Mouse (Mus musculus) forebrain, embryonic 16.5 days (tissue): ENCODE measurements at regions not wholly inside any gene's neighbourhood (a gene's known extent, or its start where the extent isn't known, plus 50 kb on each side); places are given as distances from the start of the nearest gene placed in this dataset.
A peak's percentile ranks its signal among the peaks of the same experiment; 100 is the strongest.

Experiments
- ATAC-seq: fragments of 200-750 bp; cut with Nextera tagmentation; 2 replicates; pipeline ENCODE4 v1.8.0; 2017; ENCODE audit warnings: mild to moderate bottlenecking, moderate library complexity
- H3K27ac ChIP-seq: fragments of 300-500 bp; sonication (generic); 2 replicates; pipeline ENCODE4 v1.5.1; 2014; ENCODE audit warnings: low read length, control low read depth
- H3K27me3 ChIP-seq: fragments of 300-500 bp; sonication (generic); replicated peaks from 2 replicates; pipeline ENCODE4 v1.6.1; 2014; ENCODE audit warnings: low read length; ENCODE audit not compliant: control insufficient read depth, insufficient read depth
- H3K36me3 ChIP-seq: fragments of 300-500 bp; sonication (generic); 2 replicates; pipeline ENCODE4 v1.6.1; 2014; ENCODE audit not compliant: control insufficient read depth, insufficient read depth
- H3K4me1 ChIP-seq: fragments of 300-500 bp; sonication (generic); replicated peaks from 2 replicates; pipeline ENCODE4 v1.6.1; 2014; ENCODE audit warnings: low read length; ENCODE audit not compliant: control insufficient read depth, insufficient read depth
- H3K4me2 ChIP-seq: fragments of 300-500 bp; sonication (generic); 2 replicates; pipeline ENCODE4 v1.6.1; 2014; ENCODE audit warnings: mild to moderate bottlenecking, low read length, control low read depth
- H3K4me3 ChIP-seq: fragments of 300-500 bp; sonication (generic); replicated peaks from 2 replicates; pipeline ENCODE4 v1.5.1; 2014; ENCODE audit warnings: mild to moderate bottlenecking, low read length, control low read depth
- H3K9ac ChIP-seq: fragments of 300-500 bp; sonication (generic); replicated peaks from 2 replicates; pipeline ENCODE4 v1.6.1; 2014; ENCODE audit warnings: low read depth, low read length, control low read depth
- H3K9me3 ChIP-seq: fragments of 300-500 bp; sonication (generic); 2 replicates; pipeline ENCODE4 v1.6.1; 2016; ENCODE audit warnings: low read length; ENCODE audit not compliant: control insufficient read depth
- WGBS: fragments of 180-500 bp; shearing (Covaris S2); extraction: QIAGEN DNeasy Blood & Tissue Kit; methylation state at CpG from one replicate; pipeline ENCODE4 v1.1.7; 2014; 5-methylcytosine and 5-hydroxymethylcytosine counted together

DNA sequence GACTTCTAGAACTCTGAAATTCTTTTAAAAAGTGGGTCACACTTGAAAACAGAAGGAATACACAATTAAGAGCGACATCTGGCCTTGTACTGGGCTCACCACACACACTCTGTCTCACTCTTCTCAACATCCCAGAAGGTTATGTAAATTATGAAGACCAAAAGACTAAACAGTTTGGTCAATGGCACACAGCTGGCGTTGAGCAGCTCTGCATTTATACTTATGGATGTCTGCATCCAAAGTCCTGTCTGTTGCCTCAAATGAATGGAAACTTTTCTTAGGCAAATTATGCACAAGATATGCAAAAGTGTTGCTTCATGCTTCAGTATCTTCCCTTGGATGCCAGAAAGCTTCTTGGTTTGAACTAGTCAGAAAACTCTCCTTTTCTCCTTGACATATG lies 323.5 kb downstream of the Ppp3ca start:
- Histone ChIP-seq H3K4me3 (no peak overlapping the region), H3K9me3 (no peaks in the 10 kb centered on the region), H3K27ac (no peak overlapping the region), H3K9ac (no peak overlapping the region), H3K27me3 (no peaks in the 10 kb centered on the region), H3K4me2 (no peak overlapping the region), H3K4me1 (no peaks in the 10 kb centered on the region), H3K36me3 (no peaks in the 10 kb centered on the region)
- no peak for ATAC-seq
- WGBS, result 91% methylated on average over 2 of the region's 2 CpGs

DNA sequence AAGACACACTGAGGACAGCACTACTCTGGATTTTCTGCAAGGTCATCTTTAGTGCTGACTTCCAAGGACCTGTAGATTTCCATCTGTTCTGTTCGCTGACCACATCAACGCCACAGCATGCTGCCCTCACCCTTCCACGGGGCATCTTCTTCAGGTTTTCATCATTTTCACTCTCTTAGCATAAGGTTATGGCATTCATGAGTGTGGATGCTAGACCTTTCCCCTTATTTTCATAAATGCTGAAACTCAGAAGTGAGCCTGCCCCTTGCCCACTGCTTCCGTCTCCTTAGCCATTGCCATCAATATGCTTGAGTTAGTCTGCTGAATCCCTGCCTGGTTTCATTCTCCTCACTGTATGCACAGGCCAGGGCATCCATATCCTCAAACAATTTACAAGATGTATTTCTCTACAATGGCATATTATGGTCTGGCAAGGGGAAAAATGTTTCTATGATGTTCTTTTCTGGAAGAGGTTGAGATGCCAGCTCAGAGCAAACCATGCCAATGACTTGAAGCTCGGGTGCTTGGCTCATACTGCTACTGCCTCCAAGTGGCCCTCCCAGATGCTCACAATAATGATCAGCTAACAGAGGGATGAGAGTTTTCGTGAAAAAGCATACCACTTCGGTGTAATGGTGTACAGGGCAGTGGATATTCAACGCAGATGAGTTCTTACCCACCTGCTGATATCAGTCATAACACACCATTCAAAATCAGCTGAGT lies 324.6 kb downstream of the Ppp3ca start:
- no peaks in the 10 kb centered on the region for H3K36me3 ChIP-seq
- H3K27me3 ChIP-seq, result no peaks in the 10 kb centered on the region
- H3K27ac ChIP-seq, result no peak overlapping the region
- H3K9ac ChIP-seq, result no peak overlapping the region
- no peak overlapping the region for H3K4me2 ChIP-seq
- WGBS, result 86% methylated on average over 8 of the region's 8 CpGs
- no peak overlapping the region for H3K4me3 ChIP-seq
- H3K9me3 ChIP-seq, result no peaks in the 10 kb centered on the region
- 0 out of 2 replicates have a peak, but pooled peaks cover 2% of the 10 kb centered on the region for H3K4me1 ChIP-seq
- no peak for ATAC-seq

DNA sequence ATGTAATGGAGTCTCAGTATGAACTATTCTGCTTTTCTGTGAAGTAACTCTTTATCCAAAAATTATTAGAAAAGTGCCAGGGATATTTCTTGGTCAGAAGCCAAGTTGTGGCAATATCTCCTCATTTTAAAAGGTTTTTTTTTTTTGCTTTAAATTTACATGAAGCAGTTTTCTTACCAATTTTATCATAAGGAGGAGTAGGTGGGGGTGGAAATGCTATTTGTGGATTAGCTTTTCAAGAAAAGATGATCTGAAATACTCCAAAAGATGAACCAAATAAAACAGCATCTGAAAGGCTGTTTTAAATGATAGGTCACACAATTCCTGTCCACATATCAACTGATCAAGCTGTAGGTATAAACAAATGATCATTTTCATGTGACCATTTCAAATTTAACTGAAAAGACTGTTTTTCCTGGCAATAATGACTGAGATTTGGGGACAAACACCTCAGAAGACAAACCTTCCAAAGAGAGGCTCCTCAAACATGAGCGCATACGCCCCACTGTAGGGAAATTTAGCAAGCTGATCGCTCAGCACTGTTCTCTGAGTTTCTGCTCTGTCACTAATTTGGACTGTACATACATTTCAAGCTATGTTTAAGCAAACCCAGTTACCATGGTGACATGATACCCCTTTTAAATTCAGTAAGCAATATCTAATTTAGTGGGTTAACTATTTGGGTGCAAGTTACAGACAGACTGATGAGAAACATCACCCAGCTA lies 325.8 kb downstream of the Ppp3ca start:
- H3K27me3 ChIP-seq, result no peaks in the 10 kb centered on the region
- no peak overlapping the region for H3K27ac ChIP-seq
- no peak overlapping the region for H3K9ac ChIP-seq
- no peak overlapping the region for H3K4me2 ChIP-seq
- no peaks in the 10 kb centered on the region for H3K9me3 ChIP-seq
- H3K36me3 ChIP-seq, result no peaks in the 10 kb centered on the region
- H3K4me3 ChIP-seq, result no peak overlapping the region
- ATAC-seq, result no peak
- WGBS, result 75% methylated on average over 3 of the region's 3 CpGs
- 0 out of 2 replicates have a peak, but pooled peaks cover 2% of the 10 kb centered on the region for H3K4me1 ChIP-seq

DNA sequence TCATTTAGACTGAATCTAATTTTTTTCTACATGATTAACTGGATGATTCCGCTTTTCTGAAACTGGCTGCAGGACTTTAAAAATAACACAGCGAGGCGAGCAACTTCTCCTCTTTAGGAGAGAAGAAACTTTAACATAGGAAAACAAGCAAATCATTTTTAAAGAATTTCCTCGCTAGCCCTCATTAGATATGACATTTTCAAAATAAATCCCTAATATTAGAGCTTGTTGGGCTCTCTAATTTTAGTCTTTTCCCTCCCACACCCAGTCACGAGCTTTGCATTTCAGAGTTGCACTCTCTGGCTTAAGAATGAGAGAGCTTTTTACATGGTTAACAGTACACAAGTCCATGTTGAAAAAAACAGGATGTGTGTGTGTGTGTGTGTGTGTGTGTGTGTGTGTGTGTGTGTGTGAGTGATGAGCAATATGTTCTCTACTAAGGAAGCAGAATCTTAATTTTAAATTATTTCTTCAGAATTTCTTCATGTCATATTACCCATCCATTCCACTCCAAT lies 326.5 kb downstream of the Ppp3ca start:
- Histone ChIP-seq H3K4me2 (no peak overlapping the region), H3K4me1 (0 out of 2 replicates have a peak, but pooled peaks cover 2% of the 10 kb centered on the region), H3K4me3 (no peak overlapping the region), H3K9ac (no peak overlapping the region), H3K27ac (no peak overlapping the region), H3K27me3 (no peaks in the 10 kb centered on the region), H3K9me3 (no peaks in the 10 kb centered on the region), H3K36me3 (no peaks in the 10 kb centered on the region)
- 79% methylated on average over 5 of the region's 5 CpGs for WGBS
- ATAC-seq, result no peak

DNA sequence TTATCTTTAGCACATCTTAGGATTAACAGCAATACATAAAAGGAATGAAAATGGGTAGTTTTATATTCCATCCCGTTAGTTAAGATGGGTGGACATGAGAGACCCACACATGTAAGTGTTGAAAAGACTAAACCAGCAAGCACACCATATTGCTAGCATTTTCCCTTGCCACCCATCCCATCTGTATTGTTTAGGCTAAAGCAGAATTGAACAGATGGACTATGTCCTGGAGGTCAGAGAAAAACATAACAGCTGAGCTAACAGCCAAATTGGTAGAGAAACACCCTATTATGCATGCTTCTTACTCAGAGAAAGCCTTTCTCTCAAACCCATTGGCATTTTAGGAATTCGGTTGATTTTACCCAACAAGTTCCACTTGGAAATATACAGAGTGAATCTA lies 329.3 kb upstream of the Emcn start:
- Histone ChIP-seq H3K4me1 (no peaks in the 10 kb centered on the region), H3K36me3 (no peaks in the 10 kb centered on the region), H3K4me3 (no peak overlapping the region), H3K27me3 (no peaks in the 10 kb centered on the region), H3K4me2 (no peak overlapping the region), H3K9me3 (no peaks in the 10 kb centered on the region), H3K27ac (no peak overlapping the region), H3K9ac (no peak overlapping the region)
- peak; percentile 80 for ATAC-seq
- WGBS, result 51% methylated on average over 2 of the region's 2 CpGs

DNA sequence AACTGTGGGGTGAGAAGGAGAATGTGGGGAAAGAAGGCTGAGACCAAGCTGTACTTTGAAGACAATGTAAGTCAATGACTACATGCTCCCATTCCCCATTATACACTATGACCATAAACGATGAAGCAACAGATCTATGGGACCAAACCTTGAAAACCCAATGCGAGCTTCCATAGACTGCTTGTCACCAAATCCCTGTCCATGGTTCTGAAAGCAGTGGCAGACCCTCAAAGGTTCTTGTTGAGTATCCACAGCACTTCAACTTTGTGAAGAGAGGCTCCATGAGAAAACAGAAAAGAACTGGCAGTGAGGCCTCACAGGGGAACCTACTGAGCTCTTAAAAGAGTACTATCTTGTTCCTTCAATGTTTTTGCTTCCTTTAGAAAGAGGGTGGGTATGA lies 326.2 kb upstream of the Emcn start:
- Histone ChIP-seq H3K27ac (no peak overlapping the region), H3K4me2 (no peak overlapping the region), H3K4me3 (no peak overlapping the region), H3K9me3 (no peaks in the 10 kb centered on the region), H3K9ac (no peak overlapping the region), H3K27me3 (no peaks in the 10 kb centered on the region), H3K36me3 (no peaks in the 10 kb centered on the region), H3K4me1 (no peaks in the 10 kb centered on the region)
- WGBS, result 80% methylated on average over 2 of the region's 2 CpGs
- no peak for ATAC-seq

DNA sequence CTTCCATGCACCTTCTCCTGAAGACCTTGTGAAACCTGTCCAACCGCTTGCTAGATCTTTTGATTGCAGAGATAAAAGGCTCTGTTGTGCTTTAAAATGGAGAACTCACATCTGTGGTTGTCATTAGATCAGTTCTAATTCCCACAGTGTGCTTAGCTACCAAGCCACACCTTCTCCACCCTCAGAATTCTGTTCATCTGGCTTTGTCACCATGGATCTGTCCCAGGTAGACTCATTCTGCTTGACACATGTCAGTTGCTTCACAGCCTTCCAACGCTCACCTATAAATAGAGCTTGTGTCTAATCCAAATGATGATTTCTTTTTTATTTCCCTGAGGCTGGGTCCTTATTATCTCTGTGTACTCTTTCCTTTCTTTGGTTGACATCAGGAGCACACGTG lies 325.7 kb upstream of the Emcn start:
- Histone ChIP-seq H3K9me3 (no peaks in the 10 kb centered on the region), H3K9ac (no peak overlapping the region), H3K4me1 (peaks cover 3% of the 10 kb centered on the region; the same call in 1 of the 2 replicates), H3K4me2 (no peak overlapping the region), H3K36me3 (no peaks in the 10 kb centered on the region), H3K4me3 (no peak overlapping the region), H3K27ac (no peak overlapping the region), H3K27me3 (no peaks in the 10 kb centered on the region)
- no peak for ATAC-seq
- WGBS, result 90% methylated on average over 3 of the region's 3 CpGs

DNA sequence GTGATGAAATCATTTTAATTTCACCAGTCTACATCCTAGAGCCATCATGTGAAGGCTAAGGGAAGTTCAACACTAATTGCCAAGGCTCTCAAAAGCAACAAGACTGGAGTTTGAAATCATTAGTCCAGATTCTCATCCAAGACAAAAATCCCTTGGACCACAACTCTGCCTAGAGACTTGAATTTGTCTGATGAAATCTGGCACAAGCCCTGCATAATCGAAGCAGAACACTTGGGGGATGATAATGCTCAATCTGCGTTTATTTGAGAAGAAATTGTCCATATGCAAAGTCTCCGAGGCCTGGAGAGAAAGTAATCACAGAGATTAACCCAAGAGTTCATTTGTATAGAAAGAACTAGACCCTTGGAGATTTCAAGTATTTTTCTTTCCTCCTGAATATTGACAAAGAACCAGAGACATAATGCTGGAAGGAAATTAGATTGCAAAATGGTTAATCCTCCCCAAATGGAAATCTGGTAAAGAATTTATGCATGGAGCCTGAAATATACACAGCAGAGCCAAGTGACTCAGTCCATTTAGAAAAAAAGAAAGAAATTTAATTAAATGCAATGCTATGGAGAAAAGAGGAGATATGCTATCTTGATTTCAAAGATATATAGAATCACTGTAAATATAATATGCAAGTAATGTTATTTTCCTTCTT lies 320.8 kb upstream of the Emcn start:
- Histone ChIP-seq H3K27ac (peak overlapping the region; percentile 33), H3K4me3 (no peak overlapping the region), H3K4me2 (no peak overlapping the region), H3K9me3 (no peaks in the 10 kb centered on the region), H3K9ac (no peak overlapping the region), H3K36me3 (no peaks in the 10 kb centered on the region), H3K4me1 (peaks cover 3% of the 10 kb centered on the region), H3K27me3 (no peaks in the 10 kb centered on the region)
- ATAC-seq, result peak; percentile 87
- 14% methylated on average over 3 of the region's 3 CpGs for WGBS

DNA sequence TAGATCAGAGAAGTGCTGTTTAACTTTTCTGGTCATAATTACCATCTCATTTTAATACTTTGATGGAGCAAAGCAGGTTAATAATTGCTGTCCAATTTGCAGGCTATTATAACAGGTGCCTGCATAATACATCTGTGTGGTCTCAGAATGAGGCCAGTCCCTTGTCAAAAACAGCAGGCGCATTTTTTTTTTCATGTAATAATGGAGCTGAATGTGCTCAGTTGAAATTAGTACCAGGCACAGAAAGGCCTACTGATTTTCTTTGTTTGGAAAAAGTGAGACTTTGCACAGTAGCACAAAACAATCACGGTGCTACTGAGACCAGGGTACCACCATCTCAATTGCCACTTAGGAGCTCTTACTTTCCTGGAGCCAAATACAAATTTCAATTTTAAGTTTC lies 311.3 kb upstream of the Emcn start:
- Histone ChIP-seq H3K4me2 (no peak overlapping the region), H3K27me3 (no peaks in the 10 kb centered on the region), H3K36me3 (no peaks in the 10 kb centered on the region), H3K9me3 (peaks cover 3% of the 10 kb centered on the region; the same call in 1 of the 2 replicates), H3K27ac (no peak overlapping the region), H3K9ac (no peak overlapping the region), H3K4me1 (no peaks in the 10 kb centered on the region), H3K4me3 (no peak overlapping the region)
- WGBS, result 7% methylated on average over 2 of the region's 2 CpGs
- ATAC-seq, result 0 out of 2 replicates have a peak, but pooled peaks have one; percentile 45
